Mouse (Mus musculus) myocyte (in vitro differentiated cells): ENCODE data around the gene Ushbp1.
"Not testable (repeated sequence)": the region's sequence is repeated elsewhere in the genome, so short reads cannot be mapped to it uniquely, and the experiment has no call there.

Experiments used
- CEBPB ChIP-seq: IDR thresholded peaks from 2 replicates; pipeline ENCODE4 v1.6.1; 2011; ENCODE audit warnings: mild to moderate bottlenecking, moderate library complexity; ENCODE audit not compliant: poor library complexity, insufficient read depth, severe bottlenecking
- MYOD1 ChIP-seq, 3 experiments: IDR thresholded peaks; one replicate each; pipeline ENCODE4 v1.6.1; 2011; ENCODE audit warnings: control low read depth in 2 of 3, low read depth in 2 of 3, mild to moderate bottlenecking in 2 of 3, moderate library complexity in 1 of 3; ENCODE audit not compliant: insufficient read length in 2 of 3, control insufficient read depth in 1 of 3
- MYOG ChIP-seq, 3 experiments: IDR thresholded peaks; one replicate each; pipeline ENCODE4 v1.6.1; 2011; ENCODE audit warnings: control low read depth in 2 of 3, low read depth in 2 of 3, mild to moderate bottlenecking in 2 of 3; ENCODE audit not compliant: insufficient read length in 2 of 3, control insufficient read depth in 1 of 3, insufficient read depth in 1 of 3
- POLR2A ChIP-seq: IDR thresholded peaks from one replicate; pipeline ENCODE4 v1.6.1; 2011; ENCODE audit warnings: low read depth, mild to moderate bottlenecking, control low read depth, moderate library complexity; ENCODE audit not compliant: insufficient read length
- POLR2AphosphoS2 ChIP-seq: IDR thresholded peaks from one replicate; pipeline ENCODE4 v1.6.1; 2011; ENCODE audit warnings: low read depth, control low read depth; ENCODE audit not compliant: insufficient read length
- SRF ChIP-seq: IDR thresholded peaks from one replicate; pipeline ENCODE4 v1.6.1; 2011; ENCODE audit warnings: low read depth; ENCODE audit not compliant: control insufficient read depth, insufficient read length
- TCF12 ChIP-seq: IDR thresholded peaks from one replicate; pipeline ENCODE4 v1.6.1; 2011; ENCODE audit warnings: mild to moderate bottlenecking, control low read depth; ENCODE audit not compliant: poor library complexity, insufficient read depth, severe bottlenecking

- not testable (repeated sequence) for TF ChIP-seq SRF; POLR2A; POLR2AphosphoS2; CEBPB; MYOD1 (IDR thresholded peaks at IDR 0.05; ENCODE audit: control insufficient read depth in 1 of 3, insufficient read length in 2 of 3, low read depth in 2 of 3); MYOG (IDR thresholded peaks at IDR 0.05; ENCODE audit: control insufficient read depth in 1 of 3, insufficient read depth in 1 of 3, insufficient read length in 2 of 3, low read depth in 2 of 3); TCF12
Measured at GRCm38 (mm10) chr8:71337834-71338233, 57.8 kb downstream of the Ushbp1 start.
